Mouse (Mus musculus) T-cell, adult 2 months (primary cell): Measurements from ENCODE around the gene Smr3a.

ENCODE experiments used
- DNase-seq: peaks from one replicate; pipeline ENCODE4 v3.0.0; 2022; ENCODE audit warnings: low spot score

Gene Smr3a

DNA sequence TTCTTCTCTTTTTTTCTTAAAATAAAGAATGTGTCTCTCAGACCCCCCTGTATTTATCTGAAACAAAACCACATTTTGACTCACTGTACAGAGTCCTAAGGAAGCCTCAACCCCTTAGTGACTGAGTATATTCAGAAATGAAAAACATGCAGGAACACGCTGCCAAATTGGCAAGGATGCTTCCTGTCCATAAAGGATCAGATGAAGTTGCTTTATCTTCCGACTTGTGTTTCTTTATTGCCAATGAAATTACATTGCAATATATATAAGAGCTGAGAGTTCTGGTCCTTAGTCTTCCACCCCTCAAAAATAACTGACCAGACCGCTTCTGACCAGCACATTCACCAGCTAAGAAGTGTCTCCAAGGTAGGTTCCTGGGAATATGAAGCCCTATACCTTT, at the start of gene Smr3a:
TSS of gene Smr3a (plus strand) at position 301 of the 400 bp plus-strand sequence.
- DNase-seq, result no peak

DNA sequence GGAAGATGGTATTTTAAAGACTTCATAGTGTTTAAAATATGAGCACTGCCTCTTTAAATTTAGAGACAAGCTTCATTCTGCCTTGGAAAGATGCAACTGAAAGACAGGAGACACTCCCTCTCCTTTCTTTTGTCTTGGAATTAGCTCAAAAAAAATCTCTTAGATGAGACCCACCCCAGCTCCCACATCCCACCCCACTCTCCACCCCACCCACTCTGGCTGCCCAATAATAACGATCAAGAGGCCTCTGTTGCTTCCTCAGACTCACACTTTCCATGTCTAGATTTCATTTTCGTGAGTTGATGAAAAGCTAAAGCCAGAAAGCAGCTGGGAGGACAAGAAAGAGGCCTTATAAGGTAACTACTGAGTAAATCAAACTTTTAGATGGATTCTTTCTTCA, 33.1 kb upstream of the Smr3a start, which contains the start of the genes 2310003L06Rik and Gm28434:
TSS of gene 2310003L06Rik (plus strand) at position 259 of the 400 bp plus-strand sequence.
TSS of gene Gm28434 (plus strand) at position 317 of the 400 bp plus-strand sequence.
- DNase-seq, result no peak

DNA sequence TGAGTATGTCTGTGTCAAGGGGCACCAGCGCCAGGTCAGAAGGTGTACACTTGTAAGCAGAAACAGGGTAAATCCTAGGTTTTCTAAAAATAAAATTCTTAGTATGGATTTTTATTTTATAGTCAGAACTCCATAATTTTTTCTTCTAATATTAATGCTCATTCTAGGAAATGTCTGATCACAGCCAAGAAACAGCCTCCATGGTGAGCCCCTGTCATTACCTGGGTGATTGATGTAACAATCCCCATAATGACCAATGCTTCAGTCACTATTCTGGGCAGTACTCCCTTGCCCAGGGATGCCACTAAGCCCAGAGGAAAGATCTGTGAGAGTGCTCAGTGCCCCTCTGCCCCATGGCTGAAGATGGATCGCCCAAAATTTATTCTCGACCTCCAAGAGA, 23.2 kb upstream of the Smr3a start, which contains the start of gene Cabs1:
TSS of gene Cabs1 (plus strand) at position 301 of the 400 bp plus-strand sequence.
- DNase-seq, result no peak

DNA sequence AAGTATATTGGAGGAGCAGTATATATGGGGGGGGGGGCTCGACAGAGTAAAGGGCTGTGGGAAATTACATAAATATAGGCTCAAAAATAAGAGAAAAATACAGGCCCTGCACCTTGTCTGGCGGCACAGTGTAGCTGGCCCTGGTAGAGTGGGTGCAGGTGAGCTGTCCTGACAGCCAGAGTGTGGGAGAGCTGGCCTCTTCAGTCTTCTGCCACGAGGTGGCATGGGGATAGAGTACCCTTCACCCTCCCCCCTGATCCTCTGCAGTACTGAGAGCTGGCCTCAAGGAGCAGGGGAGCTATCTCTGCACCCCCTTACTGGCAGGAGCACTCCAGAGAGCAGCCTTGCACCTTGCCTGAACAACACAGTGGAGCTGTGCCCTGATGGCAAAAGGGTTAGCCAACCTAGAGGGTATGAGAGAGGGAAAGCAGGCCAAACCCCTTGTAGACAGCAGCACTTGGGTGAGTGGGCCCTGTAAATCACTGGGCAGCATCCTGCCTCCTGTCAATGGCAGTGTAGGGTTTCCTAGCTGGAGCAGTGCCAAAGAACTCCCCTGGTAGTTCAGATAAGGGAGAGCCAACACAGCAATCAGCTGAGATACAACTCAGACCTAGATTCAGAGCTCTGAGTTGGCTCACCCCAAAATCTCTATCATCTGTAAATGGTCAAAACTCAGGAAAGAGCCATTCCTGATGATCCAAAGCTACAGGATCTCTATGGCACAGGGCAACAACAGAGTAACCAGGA, 19.7 kb upstream of the Smr3a start:
- no peak for DNase-seq

DNA sequence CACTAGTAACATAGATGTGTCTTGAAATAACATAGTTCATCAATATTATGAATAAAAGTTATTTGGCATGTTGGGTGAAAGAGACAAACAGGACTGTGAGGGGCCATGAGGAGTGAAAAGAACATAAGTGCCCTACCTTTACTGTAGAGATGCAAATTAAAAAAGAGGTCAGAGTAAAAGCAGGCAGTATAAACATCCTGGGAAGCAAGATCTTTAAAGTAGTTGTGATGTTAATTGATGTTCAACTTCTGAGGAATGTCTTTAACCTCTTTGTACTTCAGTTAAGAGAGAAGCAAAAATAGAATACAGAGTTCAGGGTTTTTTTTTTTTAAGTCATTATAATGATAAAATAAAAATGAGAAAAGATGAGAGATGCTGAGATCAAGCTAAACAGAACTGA, 2.9 kb downstream of the Smr3a start:
- DNase-seq, result no peak
